Mouse (Mus musculus): ENCODE measurements at regions not wholly inside any gene's neighbourhood (a gene's known extent, or its start where the extent isn't known, plus 50 kb on each side); places are given as distances from the start of the nearest gene placed in this dataset.

DNA sequence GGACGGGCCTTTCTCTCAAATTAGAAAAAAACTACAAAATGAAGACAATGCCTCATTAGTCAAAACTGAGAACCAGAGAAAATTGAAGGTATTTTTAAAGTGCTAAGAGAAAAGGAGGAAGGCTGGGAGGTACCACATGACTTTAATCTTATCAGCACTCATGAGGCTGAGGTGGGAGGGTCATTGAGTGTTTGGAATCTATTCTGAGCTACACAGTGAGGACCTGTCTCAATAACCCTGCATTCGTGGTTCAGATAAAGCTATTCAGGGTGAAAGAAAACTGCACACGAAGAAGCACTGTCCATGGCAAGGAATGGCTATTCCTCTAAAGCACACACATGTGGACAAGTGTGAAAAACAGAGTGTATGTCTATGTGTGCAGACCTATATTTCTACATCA is 644.0 kb downstream of the Sqor start:
- DNase-seq (ENCODE audit: low spot score in 2 of 2): no peak
- intact Hi-C loops (cut with DNase I): no loop called here

DNA sequence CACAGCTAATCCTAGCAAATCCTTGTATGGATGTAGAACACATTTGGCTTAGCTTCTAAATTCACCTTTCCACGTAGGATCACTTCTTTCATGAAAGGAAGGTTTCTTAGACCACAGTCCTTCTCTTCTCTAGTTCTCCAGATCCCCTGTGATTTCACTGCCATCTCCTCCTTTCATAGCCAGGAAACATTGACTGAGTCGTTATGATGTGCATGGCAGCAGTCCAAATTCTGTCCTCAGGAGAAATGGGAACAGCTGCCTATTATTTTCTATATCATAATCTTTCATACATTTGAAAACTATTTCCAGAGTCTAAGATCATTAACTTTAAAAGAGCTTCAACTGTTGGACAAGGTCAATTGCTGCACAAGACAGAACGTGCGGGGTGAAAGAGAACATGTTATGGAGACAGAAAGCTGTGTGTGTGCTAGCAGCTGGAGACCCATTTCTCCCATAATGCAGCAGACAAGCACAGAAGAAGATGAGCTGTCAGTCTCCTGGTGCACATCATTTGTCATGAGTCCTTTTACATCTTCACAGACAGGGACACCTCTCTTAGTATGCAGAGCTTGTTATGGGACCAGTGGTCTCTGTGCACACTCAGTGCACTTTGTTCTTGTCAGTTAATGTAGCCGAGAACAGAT is 631.6 kb upstream of the Sema6d start:
- intact Hi-C loops (cut with DNase I): no loop called here
- DNase-seq (ENCODE audit: low spot score in 2 of 2): no peak

DNA sequence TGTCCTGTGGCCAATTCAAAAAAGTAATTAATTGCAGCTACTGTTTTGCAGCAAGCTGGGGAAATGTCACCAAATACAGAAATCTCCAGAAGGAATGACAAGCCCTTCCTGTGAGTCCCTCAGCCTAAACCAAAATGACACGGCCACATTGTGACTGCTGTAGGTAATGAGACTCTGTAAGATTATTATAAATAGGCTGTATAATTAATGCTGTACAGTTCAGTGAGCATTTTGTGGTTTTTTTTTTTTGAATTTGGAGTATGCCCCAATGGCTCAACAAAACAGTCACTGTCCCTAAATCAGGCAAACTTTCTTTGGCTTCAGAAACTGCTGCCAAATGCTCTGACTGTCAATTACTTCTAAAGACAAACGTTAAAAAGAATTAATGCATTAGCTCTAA is 615.9 kb upstream of the Sema6d start:
- no peak for DNase-seq (ENCODE audit: low spot score in 2 of 2)
- intact Hi-C loops (cut with DNase I): no loop called here

DNA sequence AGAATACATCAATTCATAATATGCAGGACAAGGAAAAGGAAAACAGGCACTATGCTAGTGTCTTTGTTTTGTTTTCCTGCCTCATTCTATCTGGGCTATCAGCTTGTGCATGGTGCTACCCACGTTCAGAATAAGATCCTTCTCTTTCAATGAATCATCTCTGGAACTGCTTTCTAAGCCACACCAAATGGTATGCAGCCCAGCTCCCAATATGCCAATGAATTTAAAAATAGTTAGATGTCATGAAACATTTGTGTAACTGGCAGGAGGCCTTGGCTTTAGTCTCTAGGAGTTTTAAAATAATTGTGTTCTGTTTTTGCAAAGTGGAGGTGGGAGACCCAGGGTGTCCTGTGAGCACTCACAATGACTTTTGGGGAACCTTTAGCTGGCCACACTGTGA is 603.1 kb upstream of the Sema6d start:
- DNase-seq (ENCODE audit: low spot score in 2 of 2): peak; percentile 5
- intact Hi-C loops (cut with DNase I): no loop called here

DNA sequence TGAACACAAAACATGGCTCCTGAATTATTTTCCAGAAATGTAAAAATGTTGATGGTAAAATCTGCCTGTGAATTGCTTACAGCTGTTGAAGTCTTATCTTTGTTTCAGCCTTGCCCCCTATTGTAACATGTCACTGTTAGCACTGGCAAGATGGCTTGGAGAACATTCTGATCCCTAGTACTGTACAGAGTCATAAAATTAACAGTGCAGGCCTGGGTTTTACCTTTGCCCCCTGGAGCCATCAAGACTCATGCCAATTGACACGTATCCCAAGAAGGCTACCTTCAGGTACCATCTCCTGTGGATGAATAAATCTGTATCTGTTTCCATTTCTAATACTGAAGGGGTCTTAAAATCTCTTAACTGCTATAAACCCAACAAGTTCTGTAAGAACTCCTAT is 583.6 kb upstream of the Sema6d start:
- intact Hi-C loops (cut with DNase I): no loop called here
- DNase-seq (ENCODE audit: low spot score in 2 of 2): no peak

DNA sequence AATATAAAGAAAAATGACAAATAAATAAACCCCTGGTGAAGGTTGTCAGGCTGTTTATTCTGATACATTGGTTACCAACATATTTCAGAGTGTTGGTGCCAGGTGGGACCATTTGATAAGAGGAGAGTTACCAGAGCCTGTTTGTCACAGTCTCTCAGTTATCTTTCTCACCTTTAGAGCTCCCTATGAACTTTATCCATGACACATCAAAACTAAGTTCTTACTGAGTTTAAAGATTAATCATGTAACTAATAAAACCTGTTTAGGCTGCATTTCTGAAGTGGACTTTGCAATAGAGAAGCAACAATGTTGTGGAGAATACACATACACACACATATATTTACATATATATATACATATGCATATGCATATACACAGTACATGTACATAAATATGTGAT is 582.7 kb upstream of the Sema6d start:
- DNase-seq (ENCODE audit: low spot score in 2 of 2): no peak
- intact Hi-C loops (cut with DNase I): no loop called here

DNA sequence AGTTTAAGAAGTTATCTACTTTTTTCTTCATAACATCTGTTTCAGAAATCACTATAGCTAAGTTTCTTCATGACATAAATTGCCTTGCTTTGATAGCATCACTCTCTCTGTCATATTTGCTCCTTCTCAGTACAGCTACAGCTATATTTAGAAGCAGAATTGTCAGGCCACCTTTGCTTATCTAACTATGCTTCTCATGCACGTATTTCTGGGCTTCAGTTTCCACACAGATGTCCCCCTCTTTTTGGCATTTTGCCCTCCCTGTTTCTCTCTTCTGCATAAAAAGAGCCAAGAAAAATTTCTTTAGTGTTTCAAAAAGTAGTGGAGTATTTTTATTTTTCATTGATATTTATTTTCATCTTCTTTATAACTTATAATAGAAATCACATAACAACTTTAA is 560.9 kb upstream of the Sema6d start:
- intact Hi-C loops (cut with DNase I): no loop called here
- no peak for DNase-seq (ENCODE audit: low spot score in 2 of 2)

DNA sequence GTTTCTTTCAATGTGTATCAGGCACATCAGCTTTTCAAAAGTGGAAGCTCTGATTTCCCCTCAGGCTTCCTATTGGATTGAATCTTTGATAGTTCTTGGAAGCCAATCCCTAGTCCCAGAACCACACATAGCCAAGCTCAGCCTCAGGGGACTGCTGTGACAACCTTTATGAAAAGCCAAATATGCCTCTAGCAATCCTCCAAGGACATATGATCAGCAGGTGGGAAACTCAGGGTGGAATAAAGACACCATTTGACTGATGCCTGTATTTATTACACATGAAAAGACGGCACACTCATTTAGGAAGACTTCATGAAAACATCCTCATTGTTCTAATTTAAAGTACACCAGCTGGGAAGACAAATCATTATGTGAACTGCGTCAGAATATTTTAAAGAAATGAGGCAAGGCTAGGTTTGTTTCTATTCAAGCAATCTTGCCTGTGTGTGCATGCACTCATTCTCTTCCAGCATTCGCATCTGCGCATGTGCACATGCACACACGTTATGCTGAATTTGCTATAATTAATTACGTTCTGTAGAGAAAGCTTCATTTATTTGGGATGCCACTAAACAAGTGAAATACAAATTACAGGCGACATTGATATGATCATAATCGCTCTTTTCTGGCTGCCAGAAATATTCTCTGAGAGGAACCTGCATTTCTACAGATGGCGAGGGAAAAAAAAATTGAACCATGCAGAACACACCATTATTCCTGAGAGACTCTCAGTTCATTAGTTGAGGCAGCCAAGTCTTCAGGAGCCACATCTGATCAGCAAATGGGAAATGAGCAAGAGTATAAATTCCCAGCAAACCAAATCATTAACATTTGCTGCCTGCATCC is 556.6 kb upstream of the Sema6d start:
- intact Hi-C loops (cut with DNase I): no loop called here
- DNase-seq (ENCODE audit: low spot score in 2 of 2): peak; percentile 8 to 17

DNA sequence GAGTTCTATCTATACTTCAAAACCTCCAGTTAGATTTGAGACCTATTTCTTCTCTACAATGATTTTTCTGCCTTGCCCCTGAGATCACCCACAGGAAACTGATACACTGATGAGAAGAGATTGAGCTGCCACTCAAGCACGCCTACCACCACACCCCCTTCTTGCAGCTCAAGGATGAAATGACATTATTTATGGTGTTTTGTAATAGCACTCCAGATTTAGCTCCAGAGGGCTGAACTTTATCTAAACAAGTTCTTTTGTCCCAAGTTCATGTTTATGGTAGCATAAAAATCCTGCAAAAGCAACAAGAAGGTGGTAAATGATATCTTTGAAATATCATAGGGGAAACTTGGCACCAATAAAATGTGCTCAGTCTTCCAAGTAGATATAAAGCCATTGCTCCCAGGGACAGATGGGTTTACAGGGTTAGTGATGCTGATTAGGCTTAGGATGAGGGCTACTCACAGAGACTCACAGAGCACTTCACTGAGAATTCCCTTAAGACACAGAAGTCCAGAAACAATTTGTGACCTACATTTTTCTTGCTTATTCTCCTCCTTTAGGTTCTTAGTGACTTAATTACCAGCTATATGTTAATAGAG is 538.4 kb upstream of the Sema6d start:
- intact Hi-C loops (cut with DNase I): no loop called here
- DNase-seq (ENCODE audit: low spot score in 2 of 2): no peak

DNA sequence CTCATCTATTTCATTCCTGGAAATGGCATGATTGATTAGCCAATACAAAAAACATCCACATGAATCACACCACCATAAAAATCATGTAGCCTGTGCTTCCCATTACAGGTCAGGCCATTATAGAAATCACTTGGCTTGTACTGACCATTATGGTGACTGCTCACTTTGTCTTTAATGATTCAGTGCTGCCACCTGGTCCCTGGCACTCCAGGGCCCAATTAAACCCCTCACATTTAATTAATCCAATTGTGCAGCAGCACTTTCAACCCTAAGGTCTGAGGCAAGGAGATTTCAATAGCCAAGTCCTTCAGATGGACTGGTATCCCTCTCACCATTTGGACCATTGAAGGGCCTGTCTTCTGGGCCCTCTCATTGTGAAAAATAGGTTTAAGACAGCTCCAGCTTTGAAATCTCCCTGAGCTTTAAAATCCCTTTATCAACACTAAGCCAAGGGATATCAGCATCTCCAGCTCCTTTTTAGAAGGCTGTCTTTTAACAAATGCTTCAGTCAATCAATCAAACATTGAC is 531.6 kb upstream of the Sema6d start:
- intact Hi-C loops (cut with DNase I): no loop called here

More for the DNA sequence above, 531.6 kb upstream of the Sema6d start:
- no peak for DNase-seq (ENCODE audit: low spot score in 2 of 2)

Data from left cerebral cortex, postnatal 36 days (tissue).